8 mouse cellular contexts compared by ENCODE assay signal in the genomic region with DNA sequence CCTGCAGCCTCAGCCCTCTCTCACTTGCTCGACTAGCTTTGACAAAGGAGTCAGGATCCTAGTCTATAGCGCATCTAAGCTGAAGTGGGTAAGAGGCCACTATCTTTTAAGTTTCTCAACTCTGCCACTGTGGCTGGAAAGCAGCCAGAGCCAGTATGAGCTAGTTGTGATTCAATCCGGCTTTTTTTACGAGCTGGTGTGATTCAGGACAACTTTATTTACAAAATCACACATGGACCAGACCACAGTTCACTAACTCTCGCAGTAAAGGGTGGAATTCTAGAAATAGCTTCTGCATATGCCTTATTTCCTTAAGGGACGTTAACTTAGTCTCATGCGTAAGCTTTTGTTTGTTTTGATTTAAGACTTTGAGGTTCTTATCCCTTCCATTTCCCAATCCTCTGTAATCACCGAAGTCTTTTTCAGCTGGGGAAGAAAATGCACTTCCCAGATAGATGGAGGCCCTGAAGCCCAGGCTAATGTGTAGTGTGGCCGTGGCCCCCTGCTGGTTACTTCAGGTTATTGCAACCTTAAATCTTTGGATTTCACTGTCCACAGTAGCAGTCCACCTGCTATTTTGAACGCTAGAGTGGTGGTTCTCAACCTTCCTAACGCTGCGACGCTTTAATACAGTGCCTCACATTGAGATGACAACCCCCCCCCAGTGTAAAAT. TPM values are rescaled to one million over a fixed set of nuclear protein-coding genes. Genes with fewer than 3 reads are reported as not detected.
DNase-seq lines count a peak whose midpoint lies in the region; ATAC-seq and TF ChIP-seq lines count a peak whose summit lies in the region.

No protein-coding gene starts in this region.

- H3K4me3 ChIP-seq in heart, adult 2 months, result no peak overlapping the region
- no peak overlapping the region for H3K4me3 ChIP-seq in liver, embryonic 13.5 days (replicated peaks)

- H3K27me3 ChIP-seq in heart, adult 2 months (ENCODE audit: control insufficient read depth, insufficient read depth, low read length), result no peaks in the 10 kb centered on the region
- no peaks in the 10 kb centered on the region for H3K27me3 ChIP-seq in liver, embryonic 13.5 days

- no peaks in the 10 kb centered on the region for H3K9me3 ChIP-seq in liver, embryonic 13.5 days (replicated peaks)

- no peaks in the 10 kb centered on the region for H3K79me2 ChIP-seq in heart, adult 2 months (replicated peaks; ENCODE audit: control insufficient read depth, insufficient read depth, low read length)

- no peak for TF ChIP-seq POLR2A in heart, adult 2 months (IDR thresholded peaks at IDR 0.05; ENCODE audit: insufficient read depth, low read depth, low read length)

- no peak for TF ChIP-seq EP300 in heart, adult 2 months (IDR thresholded peaks at IDR 0.05; ENCODE audit: insufficient read depth, low read depth, low read length)

- intact Hi-C loops in heart, adult 2 months (cut with DNase I), result loop anchor here (1.0 to 5.0 kb wide), 2 partner anchors 112 to 667 kb away; no protein-coding TSS in a partner anchor

- TF ChIP-seq CTCF in heart, adult 2 months (IDR thresholded peaks at IDR 0.05), result peak; percentile 91

- H3K4me1 ChIP-seq in heart, adult 2 months (ENCODE audit: control insufficient read depth, insufficient read depth, low read length), result peaks cover 1% of the 10 kb centered on the region; the same call in 1 of the 2 replicates
- peaks cover 13% of the 10 kb centered on the region for H3K4me1 ChIP-seq in liver, embryonic 13.5 days (replicated peaks)

- H3K4me2 ChIP-seq in liver, embryonic 13.5 days, result no peak overlapping the region

- no peaks in the 10 kb centered on the region for H3K36me3 ChIP-seq in heart, adult 2 months (ENCODE audit: control insufficient read depth, insufficient read depth, low read length)
- no peaks in the 10 kb centered on the region for H3K36me3 ChIP-seq in liver, embryonic 13.5 days

- no peak overlapping the region for H3K9ac ChIP-seq in heart, adult 2 months (ENCODE audit: low read depth, low read length)
- H3K9ac ChIP-seq in liver, embryonic 13.5 days, result no peak overlapping the region

- DNase-seq in 416B (ENCODE audit: low read depth) (peak; percentile 42), ES-CJ7 (ENCODE audit: low read depth, low spot score) (peak; percentile 67)
- peak; percentile 77 to 79 for DNase-seq in cerebellum, postnatal 14 days
- peak in 1 of 2 experiments; percentile 43 for DNase-seq in heart, adult 2 months
- peak; percentile 64 for DNase-seq in kidney, adult 9 months
- DNase-seq in liver, embryonic 13.5 days, result no peak
- peak; percentile 56 for DNase-seq in neural tube, embryonic 10.5 days (ENCODE audit: extremely low spot score, low spot score)
- peak; percentile 33 for DNase-seq in yolk sac, embryonic 10.5 days (ENCODE audit: low spot score)

- peak; percentile 58; the same call in 1 of the 2 replicates for ATAC-seq in liver, embryonic 13.5 days (ENCODE audit: low read depth)

- H3K27ac ChIP-seq in heart, adult 2 months, result no peak overlapping the region
- H3K27ac ChIP-seq in liver, embryonic 13.5 days, result no peak overlapping the region

- 28% methylated on average over 13 of the region's 13 CpGs for WGBS in heart, adult 2 months
- 42% methylated on average over 13 of the region's 13 CpGs for WGBS in liver, embryonic 13.5 days (ENCODE audit: insufficient replicate concordance)

RNA-seq across cellular contexts. Expression of gene Rtkn2, which starts 5.0 kb away (rescaled TPM):
- under 1 TPM; 0.14 to 0.16 TPM for total RNA-seq in heart, adult 2 months (2021)
- polyA plus RNA-seq in heart, adult 2 months (2012; rRNA removed), result 0.08 and 0.09 TPM in 2 replicates
- polyA plus RNA-seq in liver, embryonic 13.5 days (2015; fragmentation: Nextera tagmentation; extraction: Ambion mirVana), result 1.6 and 1.8 TPM in 2 replicates
